Mouse (Mus musculus): ENCODE results near the gene Il4i1. TPM values are rescaled to one million over a fixed set of nuclear protein-coding genes. Genes with fewer than 3 reads are reported as not detected.

The Il4i1 gene
- polyA plus RNA-seq, 1 experiment from 2014 or later = 1.9 TPM

DNA sequence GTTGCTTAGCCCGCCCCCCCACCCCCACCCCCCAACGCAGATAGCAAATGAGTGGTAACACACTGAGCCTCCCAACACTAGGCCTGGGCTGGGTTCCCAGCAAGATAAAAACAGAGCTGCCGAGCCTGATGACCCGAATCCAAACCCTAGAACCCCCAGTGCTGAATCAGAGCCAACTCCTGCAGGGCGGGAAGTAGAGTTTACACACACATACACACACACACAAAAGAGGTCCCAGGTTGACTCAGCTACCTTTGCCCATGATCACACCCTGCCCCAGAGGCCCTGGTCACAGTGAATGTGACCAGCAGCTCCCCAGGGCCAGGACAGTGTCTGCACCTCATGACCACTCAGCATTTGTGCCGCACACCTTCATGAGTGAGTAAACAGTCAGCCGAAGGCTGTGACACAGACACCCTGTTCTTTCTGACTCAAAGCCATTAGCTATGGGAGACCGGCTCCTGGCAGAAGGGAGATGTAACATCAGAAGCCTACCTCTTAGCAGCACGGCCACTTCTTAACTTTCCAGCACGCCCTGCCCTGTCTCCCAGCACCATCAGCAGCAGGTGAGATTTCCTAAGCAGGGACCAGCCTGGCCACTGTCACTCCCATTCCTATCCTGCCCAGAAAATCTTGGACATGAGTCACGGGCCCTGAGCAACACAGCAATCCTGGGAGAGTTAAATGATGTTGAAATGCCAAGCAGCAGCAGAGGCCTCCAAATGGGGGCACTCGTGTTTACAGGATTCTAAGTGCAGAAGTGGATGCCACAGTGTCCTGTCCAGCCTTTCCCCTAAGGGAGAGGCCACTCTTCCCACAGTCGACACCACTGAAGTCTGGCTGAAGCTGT, 72.3 kb downstream of the Il4i1 start:
- ATAC-seq (no peak), DNase-seq (ENCODE audit: low spot score) (no peak)
- H3K4me2 ChIP-seq (replicated peaks; ENCODE audit: low read depth, low read length) = no peak overlapping the region
- H3K36me3 ChIP-seq (ENCODE audit: insufficient read depth, low read length) = peaks cover 10% of the 10 kb centered on the region
- TF ChIP-seq EP300 (IDR thresholded peaks at IDR 0.05) (no peak), CTCF (IDR thresholded peaks at IDR 0.05) (no peak)
- H3K9me3 ChIP-seq (ENCODE audit: low read length) = no peaks in the 10 kb centered on the region
- H3K27me3 ChIP-seq (replicated peaks; ENCODE audit: insufficient read depth, low read length) = no peaks in the 10 kb centered on the region
- 79% methylated on average over 13 of the region's 13 CpGs for WGBS
- no peak overlapping the region for H3K9ac ChIP-seq (replicated peaks; ENCODE audit: low read depth)
- H3K4me1 ChIP-seq (ENCODE audit: insufficient read depth, low read depth, low read length) = no peaks in the 10 kb centered on the region
- no peak overlapping the region for H3K27ac ChIP-seq (ENCODE audit: low read length)
- no peak overlapping the region for H3K4me3 ChIP-seq (ENCODE audit: low read depth, low read length)

DNA sequence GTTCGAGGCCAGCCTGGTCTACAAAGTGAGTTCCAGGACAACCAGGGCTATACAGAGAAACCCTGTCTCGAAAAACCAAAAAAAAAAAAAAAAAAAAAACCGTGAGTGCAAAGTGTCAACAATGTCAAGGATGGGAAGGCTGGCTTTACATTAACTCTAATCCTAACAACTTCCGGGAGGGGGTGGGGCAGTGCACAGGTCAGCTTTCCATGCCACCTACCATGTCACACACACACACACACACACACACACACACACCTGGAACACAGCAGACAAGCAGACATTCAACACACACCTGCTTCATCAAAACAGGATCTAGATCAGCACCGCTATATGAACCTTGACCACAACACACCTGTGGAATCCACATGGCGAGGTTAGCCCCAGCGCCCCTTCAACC, 74.0 kb downstream of the Il4i1 start:
- H3K9me3 ChIP-seq (ENCODE audit: low read length) = no peaks in the 10 kb centered on the region
- no peaks in the 10 kb centered on the region for H3K36me3 ChIP-seq (ENCODE audit: insufficient read depth, low read length)
- no peak for ATAC-seq
- DNase-seq (ENCODE audit: low spot score) = no peak
- no peak overlapping the region for H3K27ac ChIP-seq (ENCODE audit: low read length)
- TF ChIP-seq CTCF (IDR thresholded peaks at IDR 0.05) (no peak), EP300 (IDR thresholded peaks at IDR 0.05) (no peak)
- peaks cover 3% of the 10 kb centered on the region; the same call in 1 of the 2 replicates for H3K4me1 ChIP-seq (ENCODE audit: insufficient read depth, low read depth, low read length)
- no peaks in the 10 kb centered on the region for H3K27me3 ChIP-seq (replicated peaks; ENCODE audit: insufficient read depth, low read length)
- no peak overlapping the region for H3K4me3 ChIP-seq (ENCODE audit: low read depth, low read length)
- WGBS = 81% methylated on average over 6 of the region's 7 CpGs
- no peak overlapping the region for H3K4me2 ChIP-seq (replicated peaks; ENCODE audit: low read depth, low read length)
- H3K9ac ChIP-seq (replicated peaks; ENCODE audit: low read depth) = no peak overlapping the region

MicroRNA genes within 50 kb of the gene (microRNA counts, 519-probe panel; counts per million panel counts)
- microRNA mmu-miR-707 = not detected

Small RNAs within 50 kb of the gene (microRNA-seq; reads per million reads assigned to microRNA genes)
- not detected for gene Mir707

Other genes with a start within 250 kb of the Il4i1 start
- 824 and 832 TPM in 2 replicates for gene Napsa, start 244.0 kb upstream of the Il4i1 start, polyA plus RNA-seq (2015; fragmentation: Nextera tagmentation; extraction: Ambion mirVana)
- gene Kcnc3, start 225.7 kb upstream of the Il4i1 start, polyA plus RNA-seq (2015; fragmentation: Nextera tagmentation; extraction: Ambion mirVana) = 3.8 TPM in 2 replicates
- gene Myh14, start 145.5 kb upstream of the Il4i1 start, polyA plus RNA-seq (2015; fragmentation: Nextera tagmentation; extraction: Ambion mirVana) = 202 and 215 TPM in 2 replicates
- gene Izumo2, start 107.6 kb upstream of the Il4i1 start, polyA plus RNA-seq (2015; fragmentation: Nextera tagmentation; extraction: Ambion mirVana) = not detected in 2 replicates
- gene Vrk3, start 68.0 kb upstream of the Il4i1 start, polyA plus RNA-seq (2015; fragmentation: Nextera tagmentation; extraction: Ambion mirVana) = 45.1 and 48.3 TPM in 2 replicates
- gene Zfp473, start 65.3 kb upstream of the Il4i1 start, polyA plus RNA-seq (2015; fragmentation: Nextera tagmentation; extraction: Ambion mirVana) = 0.31 and 0.38 TPM in 2 replicates
- 22.7 and 23.8 TPM in 2 replicates for gene Nup62, start 299 bp upstream of the Il4i1 start, polyA plus RNA-seq (2015; fragmentation: Nextera tagmentation; extraction: Ambion mirVana)
- gene Atf5, start 271 bp downstream of the Il4i1 start, polyA plus RNA-seq (2015; fragmentation: Nextera tagmentation; extraction: Ambion mirVana) = 6.0 and 6.1 TPM in 2 replicates
- gene Akt1s1, start 32.6 kb downstream of the Il4i1 start, polyA plus RNA-seq (2015; fragmentation: Nextera tagmentation; extraction: Ambion mirVana) = 84.0 and 89.4 TPM in 2 replicates
- 73.2 and 84.0 TPM in 2 replicates for gene Tbc1d17, start 32.7 kb downstream of the Il4i1 start, polyA plus RNA-seq (2015; fragmentation: Nextera tagmentation; extraction: Ambion mirVana)
- gene Pnkp, start 40.8 kb downstream of the Il4i1 start, polyA plus RNA-seq (2015; fragmentation: Nextera tagmentation; extraction: Ambion mirVana) = 39.7 and 41.3 TPM in 2 replicates
- 276 and 288 TPM in 2 replicates for gene Ptov1, start 53.4 kb downstream of the Il4i1 start, polyA plus RNA-seq (2015; fragmentation: Nextera tagmentation; extraction: Ambion mirVana)
- gene Med25, start 76.3 kb downstream of the Il4i1 start, polyA plus RNA-seq (2015; fragmentation: Nextera tagmentation; extraction: Ambion mirVana) = 54.2 and 62.5 TPM in 2 replicates
- gene Fuz, start 79.7 kb downstream of the Il4i1 start, polyA plus RNA-seq (2015; fragmentation: Nextera tagmentation; extraction: Ambion mirVana) = 15.1 and 18.3 TPM in 2 replicates
- 36.1 and 39.4 TPM in 2 replicates for gene Ap2a1, start 113.1 kb downstream of the Il4i1 start, polyA plus RNA-seq (2015; fragmentation: Nextera tagmentation; extraction: Ambion mirVana)
- 0.44 and 0.57 TPM in 2 replicates for gene Tsks, start 126.8 kb downstream of the Il4i1 start, polyA plus RNA-seq (2015; fragmentation: Nextera tagmentation; extraction: Ambion mirVana)
- gene Cpt1c, start 158.5 kb downstream of the Il4i1 start, polyA plus RNA-seq (2015; fragmentation: Nextera tagmentation; extraction: Ambion mirVana) = 5.4 and 5.6 TPM in 2 replicates
- 146 and 159 TPM in 2 replicates for gene Prmt1, start 170.2 kb downstream of the Il4i1 start, polyA plus RNA-seq (2015; fragmentation: Nextera tagmentation; extraction: Ambion mirVana)
- 90.4 and 96.5 TPM in 2 replicates for gene Irf3, start 181.3 kb downstream of the Il4i1 start, polyA plus RNA-seq (2015; fragmentation: Nextera tagmentation; extraction: Ambion mirVana)
- gene Bcl2l12, start 182.3 kb downstream of the Il4i1 start, polyA plus RNA-seq (2015; fragmentation: Nextera tagmentation; extraction: Ambion mirVana) = 29.0 and 33.2 TPM in 2 replicates
- gene Scaf1, start 200.0 kb downstream of the Il4i1 start, polyA plus RNA-seq (2015; fragmentation: Nextera tagmentation; extraction: Ambion mirVana) = 18.1 and 20.5 TPM in 2 replicates
- gene Rras, start 201.6 kb downstream of the Il4i1 start, polyA plus RNA-seq (2015; fragmentation: Nextera tagmentation; extraction: Ambion mirVana) = 160 TPM in 2 replicates
- gene Prr12, start 236.5 kb downstream of the Il4i1 start, polyA plus RNA-seq (2015; fragmentation: Nextera tagmentation; extraction: Ambion mirVana) = 6.4 and 6.7 TPM in 2 replicates
- 54.6 and 62.8 TPM in 2 replicates for gene Nosip, start 246.0 kb downstream of the Il4i1 start, polyA plus RNA-seq (2015; fragmentation: Nextera tagmentation; extraction: Ambion mirVana)
- 36.8 and 40.8 TPM in 2 replicates for gene Prrg2, start 246.3 kb downstream of the Il4i1 start, polyA plus RNA-seq (2015; fragmentation: Nextera tagmentation; extraction: Ambion mirVana)